Mouse (Mus musculus) CH12.LX (cell line): ENCODE results near the gene Zyg11a.

Experiments used
- CHD2 ChIP-seq: IDR thresholded peaks from 2 replicates; pipeline ENCODE4 v1.6.1; 2011; ENCODE audit warnings: low read length, improper control_type of control experiment
- CTCF ChIP-seq, 2 experiments: IDR thresholded peaks in 1 of 2; conservative IDR thresholded peaks in 1 of 2; 2 replicates each; pipeline ENCODE4 v1.5.1; 2011 to 2012; ENCODE audit warnings: low read depth in 2 of 2, low read length in 2 of 2, improper control_type of control experiment in 1 of 2, inconsistent platforms in 1 of 2, mild to moderate bottlenecking in 1 of 2, moderate library complexity in 1 of 2
- E2F4 ChIP-seq: IDR thresholded peaks from 2 replicates; pipeline ENCODE4 v1.6.1; 2011; ENCODE audit warnings: low read depth, low read length, improper control_type of control experiment; ENCODE audit not compliant: insufficient replicate concordance
- EP300 ChIP-seq: IDR thresholded peaks from 2 replicates; pipeline ENCODE4 v1.6.1; 2011; ENCODE audit warnings: low read length, improper control_type of control experiment
- MAFK ChIP-seq: IDR thresholded peaks from 2 replicates; pipeline ENCODE4 v1.6.1; 2011; ENCODE audit warnings: low read length, improper control_type of control experiment; ENCODE audit not compliant: insufficient replicate concordance
- MEF2A ChIP-seq: IDR thresholded peaks from 2 replicates; pipeline ENCODE4 v1.6.1; 2014; ENCODE audit warnings: low read depth, mild to moderate bottlenecking, inconsistent platforms, low read length, improper control_type of control experiment, borderline replicate concordance
- MYC ChIP-seq: IDR thresholded peaks from 2 replicates; pipeline ENCODE4 v1.6.1; 2011; ENCODE audit warnings: low read depth, mild to moderate bottlenecking, improper control_type of control experiment, low read length
- POLR2A ChIP-seq: IDR thresholded peaks from 2 replicates; pipeline ENCODE4 v1.6.1; 2011; ENCODE audit warnings: low read depth, mild to moderate bottlenecking, improper control_type of control experiment, low read length
- RAD21 ChIP-seq: IDR thresholded peaks from 2 replicates; pipeline ENCODE4 v1.6.1; 2011; ENCODE audit warnings: low read depth, mild to moderate bottlenecking, low read length, improper control_type of control experiment, moderate library complexity
- USF1 ChIP-seq: IDR thresholded peaks from 2 replicates; pipeline ENCODE4 v1.6.1; 2014; ENCODE audit warnings: low read depth, mild to moderate bottlenecking, inconsistent platforms, low read length, improper control_type of control experiment
- ZKSCAN1 ChIP-seq: IDR thresholded peaks from 2 replicates; pipeline ENCODE4 v1.6.1; 2012; ENCODE audit warnings: low read depth, inconsistent platforms, low read length, improper control_type of control experiment, borderline replicate concordance

- no peak for TF ChIP-seq ZKSCAN1
- no peak for TF ChIP-seq CTCF (conservative IDR thresholded peaks at IDR 0.05 in 1 of 2, IDR thresholded peaks at IDR 0.05 in 1 of 2; ENCODE audit: low read depth in 2 of 2, low read length in 2 of 2)
- no peak for TF ChIP-seq RAD21
- TF ChIP-seq POLR2A, result no peak
- no peak for TF ChIP-seq MAFK
- TF ChIP-seq CHD2, result no peak
- TF ChIP-seq E2F4, result no peak
- no peak for TF ChIP-seq EP300
- no peak for TF ChIP-seq USF1
- TF ChIP-seq MYC, result no peak
- no peak for TF ChIP-seq MEF2A
Measured at GRCm38 (mm10) chr4:108161936-108162335, 55.9 kb downstream of the Zyg11a start.
